Mouse (Mus musculus): ENCODE data around the gene Nfkbia. TPM values are rescaled to one million over a fixed set of nuclear protein-coding genes. Genes with fewer than 3 reads are reported as not detected.

Nfkbia gene
- polyA plus RNA-seq, 1 experiment from 2014 or later: 73.1 TPM

DNA sequence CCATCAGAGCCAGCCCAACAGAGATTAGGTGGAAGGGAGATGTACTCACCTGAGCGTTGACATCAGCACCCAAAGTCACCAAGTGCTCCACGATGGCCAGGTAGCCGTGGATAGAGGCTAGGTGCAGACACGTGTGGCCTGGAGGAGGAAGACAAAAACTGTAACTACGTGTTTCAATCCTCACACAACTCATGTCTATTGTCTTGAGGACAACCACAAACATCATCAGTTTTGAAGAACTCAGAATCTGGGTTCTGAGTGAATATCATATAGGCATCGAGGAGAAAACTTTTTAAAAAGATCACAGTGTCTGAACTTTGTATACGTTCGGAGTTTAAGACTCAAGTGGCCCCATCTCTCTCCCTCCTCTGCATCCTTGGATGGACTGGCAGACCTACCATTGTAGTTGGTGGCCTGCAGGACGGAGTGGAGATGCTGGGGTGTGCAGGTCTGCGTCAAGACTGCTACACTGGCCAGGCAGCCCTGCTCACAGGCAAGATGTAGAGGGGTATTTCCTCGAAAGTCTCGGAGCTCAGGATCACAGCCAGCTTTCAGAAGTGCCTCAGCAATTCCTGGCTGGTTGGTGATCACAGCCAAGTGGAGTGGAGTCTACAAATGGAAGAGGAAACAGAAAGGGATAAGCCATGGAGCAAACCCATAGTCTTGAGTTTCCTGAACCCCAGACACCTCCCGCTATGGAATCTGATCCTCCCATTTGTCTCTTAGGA lies 1.6 kb downstream of the Nfkbia start:
- DNase-seq (ENCODE audit: low spot score): peak; percentile 33

GRCm38 (mm10) chr12:55489986-55490721 lies 2.3 kb downstream of the Nfkbia start:
- H3K9me3 ChIP-seq (replicated peaks; ENCODE audit: low read length): no peaks in the 10 kb centered on the region
- peaks cover 25% of the 10 kb centered on the region for H3K36me3 ChIP-seq (ENCODE audit: insufficient read depth, low read length)
- TF ChIP-seq CTCF (IDR thresholded peaks at IDR 0.05; ENCODE audit: low read depth): no peak
- peaks cover 15% of the 10 kb centered on the region for H3K4me1 ChIP-seq (replicated peaks; ENCODE audit: insufficient read depth, low read length)
- no peak overlapping the region for H3K27ac ChIP-seq
- DNase-seq (ENCODE audit: low spot score): no peak
- peak overlapping the region; percentile 94 for H3K4me3 ChIP-seq (replicated peaks; ENCODE audit: low read depth, low read length)
- peak overlapping the region; percentile 82 for H3K4me2 ChIP-seq (ENCODE audit: low read length)
- no peak for ATAC-seq (replicated peaks; ENCODE audit: low FRiP score, low read depth)
- no peaks in the 10 kb centered on the region for H3K27me3 ChIP-seq (ENCODE audit: insufficient read depth, low read length)
- H3K9ac ChIP-seq (ENCODE audit: low read depth, low read length): no peak overlapping the region; the same call in 1 of the 2 replicates
- 74% methylated on average over 14 of the region's 14 CpGs for WGBS

More for the DNA sequence above, 1.6 kb downstream of the Nfkbia start:
- Histone ChIP-seq H3K4me1 (replicated peaks; ENCODE audit: insufficient read depth, low read length) (peaks cover 15% of the 10 kb centered on the region), H3K36me3 (ENCODE audit: insufficient read depth, low read length) (peaks cover 25% of the 10 kb centered on the region), H3K9ac (ENCODE audit: low read depth, low read length) (peak overlapping the region; percentile 99), H3K4me3 (replicated peaks; ENCODE audit: low read depth, low read length) (peak overlapping the region; percentile 94), H3K4me2 (ENCODE audit: low read length) (peak overlapping the region; percentile 82), H3K27ac (peak overlapping the region; percentile 100), H3K9me3 (replicated peaks; ENCODE audit: low read length) (no peaks in the 10 kb centered on the region), H3K27me3 (ENCODE audit: insufficient read depth, low read length) (no peaks in the 10 kb centered on the region)
- no peak for ATAC-seq (replicated peaks; ENCODE audit: low FRiP score, low read depth)
- WGBS: 66% methylated on average over 13 of the region's 13 CpGs
- no peak for TF ChIP-seq CTCF (IDR thresholded peaks at IDR 0.05; ENCODE audit: low read depth)

GRCm38 (mm10) chr12:55488661-55489447 lies 3.6 kb downstream of the Nfkbia start:
- no peak for TF ChIP-seq CTCF (IDR thresholded peaks at IDR 0.05; ENCODE audit: low read depth)

GRCm38 (mm10) chr12:55487843-55488660 lies 4.4 kb downstream of the Nfkbia start:
- ATAC-seq (replicated peaks; ENCODE audit: low FRiP score, low read depth) (no peak), DNase-seq (ENCODE audit: low spot score) (no peak)
- H3K9ac ChIP-seq (ENCODE audit: low read depth, low read length): no peak overlapping the region
- H3K9me3 ChIP-seq (replicated peaks; ENCODE audit: low read length): no peaks in the 10 kb centered on the region
- H3K4me3 ChIP-seq (replicated peaks; ENCODE audit: low read depth, low read length): no peak overlapping the region
- H3K27ac ChIP-seq: no peak overlapping the region
- TF ChIP-seq CTCF (IDR thresholded peaks at IDR 0.05; ENCODE audit: low read depth): no peak
- no peak overlapping the region for H3K4me2 ChIP-seq (ENCODE audit: low read length)
- H3K27me3 ChIP-seq (ENCODE audit: insufficient read depth, low read length): no peaks in the 10 kb centered on the region
- peaks cover 10% of the 10 kb centered on the region for H3K4me1 ChIP-seq (replicated peaks; ENCODE audit: insufficient read depth, low read length)
- peaks cover 25% of the 10 kb centered on the region for H3K36me3 ChIP-seq (ENCODE audit: insufficient read depth, low read length)
- WGBS: 95% methylated on average over 7 of the region's 7 CpGs

More at GRCm38 (mm10) chr12:55488661-55489447, 3.6 kb downstream of the Nfkbia start:
- no peaks in the 10 kb centered on the region for H3K9me3 ChIP-seq (replicated peaks; ENCODE audit: low read length)
- H3K27ac ChIP-seq: no peak overlapping the region; the same call in 1 of the 2 replicates
- WGBS: 70% methylated on average over 13 of the region's 13 CpGs
- ATAC-seq (replicated peaks; ENCODE audit: low FRiP score, low read depth): no peak
- no peak overlapping the region for H3K4me3 ChIP-seq (replicated peaks; ENCODE audit: low read depth, low read length)
- no peak overlapping the region for H3K9ac ChIP-seq (ENCODE audit: low read depth, low read length)
- peaks cover 25% of the 10 kb centered on the region for H3K36me3 ChIP-seq (ENCODE audit: insufficient read depth, low read length)
- peaks cover 15% of the 10 kb centered on the region for H3K4me1 ChIP-seq (replicated peaks; ENCODE audit: insufficient read depth, low read length)
- H3K27me3 ChIP-seq (ENCODE audit: insufficient read depth, low read length): no peaks in the 10 kb centered on the region
- no peak for DNase-seq (ENCODE audit: low spot score)
- peak overlapping the region; percentile 82; the same call in 1 of the 2 replicates for H3K4me2 ChIP-seq (ENCODE audit: low read length)

DNA sequence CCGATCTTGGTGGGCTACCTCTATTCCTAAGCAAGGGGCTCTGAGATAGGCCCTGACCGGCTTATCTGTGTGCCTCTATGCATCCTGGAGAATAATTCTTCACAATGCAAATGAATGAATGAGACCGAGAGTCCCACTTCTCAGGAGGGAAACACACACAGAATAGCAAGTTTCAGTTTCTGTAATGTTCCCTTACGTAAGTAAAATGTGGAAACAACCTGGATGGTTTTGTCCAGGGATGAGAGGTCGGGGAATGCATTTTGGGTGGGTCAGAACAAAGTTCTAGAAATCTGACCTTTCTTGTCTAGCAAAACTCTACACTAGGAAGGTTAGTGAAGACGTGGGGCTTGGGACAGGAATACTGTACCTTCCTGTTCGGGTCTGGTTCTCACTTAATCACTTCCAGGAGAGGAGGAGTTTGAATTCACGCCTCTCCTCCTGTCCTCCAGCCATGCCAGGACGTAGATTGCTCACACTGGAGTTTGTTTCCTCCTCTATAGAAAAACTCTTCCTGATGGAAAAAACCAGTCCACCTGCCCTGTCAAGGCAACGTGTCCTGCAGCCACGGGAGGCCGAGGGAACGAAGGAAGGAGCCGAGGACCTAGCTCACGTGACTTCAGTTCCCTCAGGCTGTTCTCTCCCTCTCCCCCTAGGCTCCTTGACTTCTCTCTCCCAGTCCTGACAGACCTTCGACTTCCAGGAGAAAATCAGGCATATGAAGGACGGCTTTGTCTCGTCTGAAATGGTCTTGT lies 5.3 kb downstream of the Nfkbia start:
- H3K27me3 ChIP-seq (ENCODE audit: insufficient read depth, low read length): no peaks in the 10 kb centered on the region
- H3K9ac ChIP-seq (ENCODE audit: low read depth, low read length): 0 out of 2 replicates have a peak overlapping the region, but pooled peaks have one; percentile 4
- peak overlapping the region; percentile 50 for H3K27ac ChIP-seq
- no peaks in the 10 kb centered on the region for H3K9me3 ChIP-seq (replicated peaks; ENCODE audit: low read length)
- H3K4me1 ChIP-seq (replicated peaks; ENCODE audit: insufficient read depth, low read length): peaks cover 8% of the 10 kb centered on the region
- DNase-seq (ENCODE audit: low spot score) (no peak), ATAC-seq (replicated peaks; ENCODE audit: low FRiP score, low read depth) (no peak)
- no peak for TF ChIP-seq CTCF (IDR thresholded peaks at IDR 0.05; ENCODE audit: low read depth)
- no peak overlapping the region for H3K4me2 ChIP-seq (ENCODE audit: low read length)
- WGBS: 60% methylated on average over 18 of the region's 18 CpGs
- no peak overlapping the region for H3K4me3 ChIP-seq (replicated peaks; ENCODE audit: low read depth, low read length)
- H3K36me3 ChIP-seq (ENCODE audit: insufficient read depth, low read length): peaks cover 25% of the 10 kb centered on the region

All from kidney, postnatal 0 days (tissue).